Mouse (Mus musculus): Measurements from ENCODE around the gene Lingo2. TPM values are rescaled to one million over a fixed set of nuclear protein-coding genes. Genes with fewer than 3 reads are reported as not detected.

Gene Lingo2
- polyA plus RNA-seq, 1 experiment from 2014 or later = 0.40 TPM

- Histone ChIP-seq H3K9me3 (ENCODE audit: control insufficient read depth) (no peaks in the 10 kb centered on the region), H3K4me1 (replicated peaks; ENCODE audit: control insufficient read depth, insufficient read depth, low read length) (no peaks in the 10 kb centered on the region), H3K36me3 (ENCODE audit: control insufficient read depth, insufficient read depth) (no peaks in the 10 kb centered on the region), H3K27me3 (replicated peaks; ENCODE audit: control insufficient read depth, insufficient read depth, low read length) (no peaks in the 10 kb centered on the region), H3K27ac (ENCODE audit: low read depth, low read length) (no peak overlapping the region), H3K9ac (ENCODE audit: low read depth, low read length) (no peak overlapping the region), H3K4me2 (replicated peaks; ENCODE audit: low read depth) (no peak overlapping the region), H3K4me3 (ENCODE audit: low read depth, low read length) (no peak overlapping the region)
- ATAC-seq = no peak
- no peak for TF ChIP-seq CTCF (IDR thresholded peaks at IDR 0.05; ENCODE audit: low read depth)
- WGBS = 70% methylated on average over 6 of the region's 6 CpGs
Observed at GRCm38 (mm10) chr4:35766905-35767304, 1184.6 kb downstream of the Lingo2 start.

DNA sequence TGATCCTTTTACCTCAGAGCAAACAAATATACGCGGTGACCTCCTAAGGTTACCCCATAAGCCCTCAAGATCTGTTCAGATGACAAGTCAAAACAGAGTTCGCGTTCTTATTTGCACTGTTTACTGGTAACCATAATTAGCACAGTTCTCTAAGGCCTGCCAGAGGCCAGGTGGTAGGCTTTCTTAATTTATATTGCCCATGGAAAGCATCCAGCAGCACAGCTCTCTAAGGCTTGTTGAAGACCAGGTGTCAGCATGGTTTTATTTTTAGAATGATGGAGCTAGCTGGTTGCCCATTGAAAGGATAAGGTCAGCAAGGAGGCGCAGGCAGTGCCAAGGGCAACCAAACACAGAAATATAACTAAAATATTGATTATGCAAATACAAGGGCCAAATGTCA lies 1190.4 kb downstream of the Lingo2 start:
- WGBS = 70% methylated on average over 5 of the region's 5 CpGs
- no peak for ATAC-seq
- TF ChIP-seq CTCF (IDR thresholded peaks at IDR 0.05; ENCODE audit: low read depth) = no peak

DNA sequence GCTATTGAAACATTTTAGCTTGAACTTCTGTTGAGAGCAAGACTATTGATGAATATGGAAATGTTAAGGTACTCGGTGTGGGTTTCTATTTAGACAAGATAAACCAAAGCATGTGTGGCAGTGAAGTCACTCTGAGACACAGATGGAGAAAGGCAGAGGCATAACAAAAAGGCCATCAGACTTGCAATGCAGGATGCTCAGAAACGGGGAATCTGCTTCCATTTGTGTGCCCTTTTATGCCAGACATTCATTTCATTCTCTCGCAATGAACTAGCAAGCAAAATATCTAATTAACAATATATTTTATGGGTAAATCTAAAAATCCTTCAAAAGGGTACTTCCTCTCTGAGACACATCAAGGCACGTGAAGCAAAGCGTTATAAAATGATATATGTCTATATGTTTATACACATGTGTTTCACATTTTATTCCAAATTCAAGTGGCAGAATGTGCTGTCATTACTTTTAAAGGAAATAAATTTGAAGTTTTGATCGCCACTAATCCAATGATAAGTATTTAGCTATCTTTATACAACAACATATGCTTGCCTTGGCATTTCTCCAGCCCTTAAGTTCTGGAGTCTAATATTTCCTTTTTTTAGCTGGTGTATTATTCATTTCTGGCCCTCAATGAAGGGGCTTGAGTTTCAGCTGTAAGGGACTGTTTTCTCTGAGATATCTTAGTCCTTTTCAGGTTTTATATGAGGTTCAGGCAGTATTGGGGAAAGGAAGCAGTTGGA lies 1199.3 kb downstream of the Lingo2 start:
- H3K4me2 ChIP-seq (replicated peaks; ENCODE audit: low read depth) = no peak overlapping the region
- no peak for ATAC-seq
- no peaks in the 10 kb centered on the region for H3K36me3 ChIP-seq (ENCODE audit: control insufficient read depth, insufficient read depth)
- H3K4me1 ChIP-seq (replicated peaks; ENCODE audit: control insufficient read depth, insufficient read depth, low read length) = no peaks in the 10 kb centered on the region
- H3K9me3 ChIP-seq (ENCODE audit: control insufficient read depth) = no peaks in the 10 kb centered on the region
- WGBS = 63% methylated on average over 6 of the region's 6 CpGs
- H3K27me3 ChIP-seq (replicated peaks; ENCODE audit: control insufficient read depth, insufficient read depth, low read length) = no peaks in the 10 kb centered on the region
- no peak overlapping the region for H3K4me3 ChIP-seq (ENCODE audit: low read depth, low read length)
- TF ChIP-seq CTCF (IDR thresholded peaks at IDR 0.05; ENCODE audit: low read depth) = no peak
- no peak overlapping the region for H3K27ac ChIP-seq (ENCODE audit: low read depth, low read length)
- no peak overlapping the region for H3K9ac ChIP-seq (ENCODE audit: low read depth, low read length)

More for the DNA sequence above, 1190.4 kb downstream of the Lingo2 start:
- no peaks in the 10 kb centered on the region for H3K9me3 ChIP-seq (ENCODE audit: control insufficient read depth)
- no peaks in the 10 kb centered on the region for H3K4me1 ChIP-seq (replicated peaks; ENCODE audit: control insufficient read depth, insufficient read depth, low read length)
- H3K4me3 ChIP-seq (ENCODE audit: low read depth, low read length) = no peak overlapping the region
- no peak overlapping the region for H3K27ac ChIP-seq (ENCODE audit: low read depth, low read length)
- no peak overlapping the region for H3K9ac ChIP-seq (ENCODE audit: low read depth, low read length)
- no peaks in the 10 kb centered on the region for H3K27me3 ChIP-seq (replicated peaks; ENCODE audit: control insufficient read depth, insufficient read depth, low read length)
- no peaks in the 10 kb centered on the region for H3K36me3 ChIP-seq (ENCODE audit: control insufficient read depth, insufficient read depth)
- H3K4me2 ChIP-seq (replicated peaks; ENCODE audit: low read depth) = no peak overlapping the region

- WGBS = 70% methylated on average over 6 of the region's 6 CpGs
- H3K9ac ChIP-seq (ENCODE audit: low read depth, low read length) = no peak overlapping the region
- no peak for ATAC-seq
Observed at GRCm38 (mm10) chr4:35746693-35747092, 1204.9 kb downstream of the Lingo2 start.

GRCm38 (mm10) chr4:35724774-35725173 lies 1226.8 kb downstream of the Lingo2 start:
- Histone ChIP-seq H3K27me3 (replicated peaks; ENCODE audit: control insufficient read depth, insufficient read depth, low read length) (no peaks in the 10 kb centered on the region), H3K9ac (ENCODE audit: low read depth, low read length) (no peak overlapping the region), H3K4me2 (replicated peaks; ENCODE audit: low read depth) (no peak overlapping the region), H3K9me3 (ENCODE audit: control insufficient read depth) (peaks cover 5% of the 10 kb centered on the region; the same call in 1 of the 2 replicates), H3K27ac (ENCODE audit: low read depth, low read length) (no peak overlapping the region), H3K36me3 (ENCODE audit: control insufficient read depth, insufficient read depth) (no peaks in the 10 kb centered on the region), H3K4me1 (replicated peaks; ENCODE audit: control insufficient read depth, insufficient read depth, low read length) (no peaks in the 10 kb centered on the region), H3K4me3 (ENCODE audit: low read depth, low read length) (no peak overlapping the region)
- no peak for ATAC-seq
- TF ChIP-seq CTCF (IDR thresholded peaks at IDR 0.05; ENCODE audit: low read depth) = no peak
- 42% methylated on average over 1 of the region's 1 CpGs for WGBS

More at GRCm38 (mm10) chr4:35746693-35747092, 1204.9 kb downstream of the Lingo2 start:
- no peak for TF ChIP-seq CTCF (IDR thresholded peaks at IDR 0.05; ENCODE audit: low read depth)
- Histone ChIP-seq H3K27me3 (replicated peaks; ENCODE audit: control insufficient read depth, insufficient read depth, low read length) (no peaks in the 10 kb centered on the region), H3K27ac (ENCODE audit: low read depth, low read length) (no peak overlapping the region), H3K36me3 (ENCODE audit: control insufficient read depth, insufficient read depth) (no peaks in the 10 kb centered on the region), H3K4me3 (ENCODE audit: low read depth, low read length) (no peak overlapping the region), H3K9me3 (ENCODE audit: control insufficient read depth) (no peaks in the 10 kb centered on the region), H3K4me2 (replicated peaks; ENCODE audit: low read depth) (no peak overlapping the region), H3K4me1 (replicated peaks; ENCODE audit: control insufficient read depth, insufficient read depth, low read length) (no peaks in the 10 kb centered on the region)

DNA sequence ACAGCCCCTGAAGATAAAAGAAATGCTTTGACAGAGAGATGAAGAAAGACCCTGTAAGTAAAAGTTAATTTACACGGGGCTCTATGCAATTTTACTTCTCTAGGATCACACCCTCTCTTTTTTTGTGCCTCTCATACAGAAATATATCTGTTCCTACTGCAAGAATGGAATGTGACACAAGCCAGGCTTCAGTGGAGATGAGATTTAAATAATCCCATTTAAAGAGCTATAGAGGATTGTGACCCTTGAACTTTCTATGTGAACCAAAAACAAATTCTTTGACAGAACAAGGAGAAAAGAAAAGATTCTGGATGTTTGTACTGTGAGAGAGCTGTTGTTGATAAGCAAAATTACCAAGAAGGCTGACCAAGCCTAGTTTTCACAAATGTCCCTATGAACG lies 1247.4 kb downstream of the Lingo2 start:
- no peak for ATAC-seq
- H3K4me2 ChIP-seq (replicated peaks; ENCODE audit: low read depth) = no peak overlapping the region

More for the DNA sequence above, 1247.4 kb downstream of the Lingo2 start:
- Histone ChIP-seq H3K27ac (ENCODE audit: low read depth, low read length) (no peak overlapping the region), H3K4me1 (replicated peaks; ENCODE audit: control insufficient read depth, insufficient read depth, low read length) (no peaks in the 10 kb centered on the region), H3K9me3 (ENCODE audit: control insufficient read depth) (no peaks in the 10 kb centered on the region), H3K4me3 (ENCODE audit: low read depth, low read length) (no peak overlapping the region), H3K36me3 (ENCODE audit: control insufficient read depth, insufficient read depth) (no peaks in the 10 kb centered on the region), H3K9ac (ENCODE audit: low read depth, low read length) (no peak overlapping the region), H3K27me3 (replicated peaks; ENCODE audit: control insufficient read depth, insufficient read depth, low read length) (no peaks in the 10 kb centered on the region)
- TF ChIP-seq CTCF (IDR thresholded peaks at IDR 0.05; ENCODE audit: low read depth) = no peak
- WGBS = 42% methylated on average over 2 of the region's 2 CpGs

All from intestine, postnatal 0 days (tissue).